Mouse (Mus musculus) olfactory bulb, adult 2 months (tissue): ENCODE data around the gene Trpm8.

Source experiments
- CTCF ChIP-seq: fragments of 200-500 bp; IDR thresholded peaks from 2 replicates; pipeline ENCODE4 v1.5.1; 2012; ENCODE audit warnings: low read depth, mild to moderate bottlenecking, low read length, moderate library complexity; ENCODE audit not compliant: insufficient read depth
- POLR2A ChIP-seq: fragments of 200-500 bp; IDR thresholded peaks from 2 replicates; pipeline ENCODE4 v1.6.1; 2012; ENCODE audit warnings: mild to moderate bottlenecking, low read depth, low read length, moderate library complexity; ENCODE audit not compliant: insufficient read depth

- no peak for TF ChIP-seq CTCF
- TF ChIP-seq POLR2A: no peak
These were observed 4.1 kb upstream of the Trpm8 start for GRCm38 (mm10) chr1:88273326-88273725.
